Mouse (Mus musculus) bone marrow macrophage, adult 2 months (primary cell): ENCODE results near the gene Wfdc6b.

Source experiments
- CTCF ChIP-seq: IDR thresholded peaks from 2 replicates; pipeline ENCODE4 v1.5.1; 2012; ENCODE audit warnings: low read depth, mild to moderate bottlenecking, low read length, moderate library complexity
- POLR2A ChIP-seq: IDR thresholded peaks from 2 replicates; pipeline ENCODE4 v1.6.1; 2012; ENCODE audit warnings: mild to moderate bottlenecking, low read depth, low read length, borderline replicate concordance

DNA sequence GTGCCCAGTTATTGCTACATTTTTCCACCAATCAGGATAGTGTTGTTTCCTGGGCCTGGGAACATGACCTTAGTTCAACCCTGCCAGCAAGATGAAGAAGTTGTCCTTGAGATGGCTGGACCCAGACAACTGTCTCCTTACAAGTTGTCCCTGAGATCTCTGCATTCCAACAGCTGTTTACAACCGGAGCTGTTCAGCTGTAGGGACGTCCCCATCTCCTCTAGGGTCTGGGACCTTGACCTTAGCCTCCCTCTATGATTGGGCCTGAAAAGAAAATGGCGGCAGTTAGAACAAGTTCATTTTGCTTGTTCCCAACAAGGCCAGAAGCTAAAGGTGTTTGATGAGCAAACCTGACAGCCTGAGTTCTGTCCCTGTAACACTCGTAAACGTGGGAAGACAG lies 5.7 kb downstream of the Wfdc6b start:
- no peak for TF ChIP-seq CTCF
- TF ChIP-seq POLR2A = no peak
